Mouse (Mus musculus) heart, postnatal 0 days (tissue): Measurements from ENCODE around the gene Tmprss9. TPM values are rescaled to one million over a fixed set of nuclear protein-coding genes. Genes with fewer than 3 reads are reported as not detected.

ENCODE experiments used
- ATAC-seq: fragments of 200-750 bp; cut with Nextera tagmentation; 2 replicates; pipeline ENCODE4 v1.8.0; 2017; ENCODE audit warnings: low read depth, moderate number of reproducible peaks, moderate library complexity; ENCODE audit not compliant: insufficient read depth
- DNase-seq: peaks from one replicate; pipeline ENCODE4 v3.0.0-alpha.2; 2016; ENCODE audit warnings: low spot score
- H3K27ac ChIP-seq: fragments of 300-500 bp; sonication (generic); 2 replicates; pipeline ENCODE4 v1.5.1; 2014; ENCODE audit warnings: low read depth, mild to moderate bottlenecking
- H3K27me3 ChIP-seq: fragments of 300-500 bp; sonication (generic); 2 replicates; pipeline ENCODE4 v1.6.1; 2014; ENCODE audit warnings: low read length, mixed read lengths; ENCODE audit not compliant: control insufficient read depth, insufficient read depth
- H3K36me3 ChIP-seq: fragments of 300-500 bp; sonication (generic); replicated peaks from 2 replicates; pipeline ENCODE4 v1.6.1; 2014; ENCODE audit warnings: low read length, mixed read lengths; ENCODE audit not compliant: control insufficient read depth, insufficient read depth
- H3K4me1 ChIP-seq: fragments of 300-500 bp; sonication (generic); 2 replicates; pipeline ENCODE4 v1.6.1; 2014; ENCODE audit warnings: antibody characterized with exemption; ENCODE audit not compliant: control insufficient read depth, insufficient read depth
- H3K4me2 ChIP-seq: fragments of 300-500 bp; sonication (generic); 2 replicates; pipeline ENCODE4 v1.6.1; 2014; ENCODE audit warnings: low read depth, mild to moderate bottlenecking, low read length, moderate library complexity
- H3K4me3 ChIP-seq: fragments of 300-500 bp; sonication (generic); 2 replicates; pipeline ENCODE4 v1.5.1; 2014; ENCODE audit warnings: low read depth, low read length
- H3K9ac ChIP-seq: fragments of 300-500 bp; sonication (generic); replicated peaks from 2 replicates; pipeline ENCODE4 v1.6.1; 2014; ENCODE audit warnings: low read depth, low read length, mixed read lengths
- H3K9me3 ChIP-seq: fragments of 300-500 bp; sonication (generic); replicated peaks from 2 replicates; pipeline ENCODE4 v1.6.1; 2016; ENCODE audit warnings: low read length; ENCODE audit not compliant: control insufficient read depth
- CTCF ChIP-seq: IDR thresholded peaks from 2 replicates; pipeline ENCODE4 v1.5.1; 2016; ENCODE audit warnings: antibody characterized with exemption, control low read depth, low read depth
- EP300 ChIP-seq: IDR thresholded peaks from 2 replicates; pipeline ENCODE4 v1.6.1; 2016; ENCODE audit warnings: antibody characterized with exemption, low read depth
- WGBS: fragments of 180-500 bp; shearing (Covaris S2); extraction: QIAGEN DNeasy Blood & Tissue Kit; methylation state at CpG from one replicate; pipeline ENCODE4 v1.1.7; 2014; 5-methylcytosine and 5-hydroxymethylcytosine counted together
- polyA plus RNA-seq: library from polyadenylated mRNA; unstranded; fragments of >200 nt; fragmentation: Nextera tagmentation; extraction: Ambion mirVana; gene quantifications from 2 replicates; pipeline ENCODE4 v1.2.1, GENCODE M21; 2015
- total RNA-seq: library from RNA; depleted of rRNA; stranded (reverse); fragments of >200 nt; gene quantifications from 2 replicates; pipeline ENCODE4 v1.2.3, GENCODE M21; 2014; ENCODE audit warnings: low replicate concordance

Tmprss9 gene
- total and polyA plus RNA-seq, 2 experiments from 2014 or later = not detected

GRCm38 (mm10) chr10:80933421-80933979, 61.9 kb downstream of the Tmprss9 start:
- H3K4me1 ChIP-seq = peaks cover 62% of the 10 kb centered on the region

GRCm38 (mm10) chr10:80934136-80934985, 62.7 kb downstream of the Tmprss9 start:
- Histone ChIP-seq H3K36me3 (no peaks in the 10 kb centered on the region), H3K9me3 (no peaks in the 10 kb centered on the region), H3K4me3 (no peak overlapping the region), H3K4me2 (no peak overlapping the region), H3K4me1 (peaks cover 65% of the 10 kb centered on the region), H3K27me3 (no peaks in the 10 kb centered on the region), H3K27ac (no peak overlapping the region), H3K9ac (no peak overlapping the region)
- WGBS = 63% methylated on average over 14 of the region's 14 CpGs
- TF ChIP-seq EP300 = no peak
- TF ChIP-seq CTCF = no peak
- ATAC-seq (no peak), DNase-seq (no peak)

More at GRCm38 (mm10) chr10:80933421-80933979, 61.9 kb downstream of the Tmprss9 start:
- DNase-seq = no peak
- no peaks in the 10 kb centered on the region for H3K27me3 ChIP-seq
- no peak for ATAC-seq
- H3K36me3 ChIP-seq = no peaks in the 10 kb centered on the region
- H3K9me3 ChIP-seq = no peaks in the 10 kb centered on the region
- H3K9ac ChIP-seq = no peak overlapping the region
- WGBS = 6% methylated on average over 21 of the region's 21 CpGs
- peak overlapping the region; percentile 76 for H3K4me2 ChIP-seq
- TF ChIP-seq CTCF (no peak), EP300 (no peak)
- H3K27ac ChIP-seq = no peak overlapping the region
- H3K4me3 ChIP-seq = peak overlapping the region; percentile 66; the same call in 1 of the 2 replicates

DNA sequence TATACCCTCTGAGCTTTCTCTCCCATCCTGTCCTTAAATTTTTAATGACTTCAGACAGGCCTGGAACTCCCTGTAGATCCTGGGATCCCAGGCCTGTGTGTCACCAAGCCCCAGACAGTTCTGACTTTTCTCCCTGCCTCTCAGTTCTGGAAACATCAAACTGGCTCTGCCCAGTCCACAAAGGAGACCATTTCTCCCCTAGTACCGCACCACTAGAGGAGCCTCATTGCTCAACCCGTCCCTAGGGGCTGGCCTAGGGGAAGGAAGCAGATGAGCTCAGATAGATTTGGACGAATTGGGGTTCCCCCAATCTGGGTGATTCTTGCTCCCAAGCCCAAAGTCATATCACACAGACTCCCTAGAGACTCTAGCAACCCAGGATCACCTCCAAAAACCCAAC, 63.6 kb downstream of the Tmprss9 start:
- no peaks in the 10 kb centered on the region for H3K9me3 ChIP-seq
- WGBS = 41% methylated on average over 3 of the region's 3 CpGs
- no peak overlapping the region for H3K27ac ChIP-seq
- TF ChIP-seq CTCF = no peak
- no peak for TF ChIP-seq EP300
- H3K4me3 ChIP-seq = no peak overlapping the region
- ATAC-seq (no peak), DNase-seq (no peak)
- H3K4me1 ChIP-seq = peaks cover 72% of the 10 kb centered on the region
- peak overlapping the region; percentile 72; the same call in 1 of the 2 replicates for H3K4me2 ChIP-seq
- H3K27me3 ChIP-seq = no peaks in the 10 kb centered on the region
- H3K36me3 ChIP-seq = no peaks in the 10 kb centered on the region
- H3K9ac ChIP-seq = no peak overlapping the region

GRCm38 (mm10) chr10:80935698-80936097, 64.0 kb downstream of the Tmprss9 start:
- Histone ChIP-seq H3K4me1 (peaks cover 76% of the 10 kb centered on the region), H3K9ac (no peak overlapping the region), H3K27me3 (no peaks in the 10 kb centered on the region), H3K4me3 (no peak overlapping the region), H3K27ac (0 out of 2 replicates have a peak overlapping the region, but pooled peaks have one; percentile 40), H3K4me2 (peak overlapping the region; percentile 72), H3K36me3 (no peaks in the 10 kb centered on the region), H3K9me3 (no peaks in the 10 kb centered on the region)
- DNase-seq = no peak
- no peak for ATAC-seq
- WGBS = 13% methylated on average over 17 of the region's 17 CpGs
- no peak for TF ChIP-seq EP300
- TF ChIP-seq CTCF = no peak

DNA sequence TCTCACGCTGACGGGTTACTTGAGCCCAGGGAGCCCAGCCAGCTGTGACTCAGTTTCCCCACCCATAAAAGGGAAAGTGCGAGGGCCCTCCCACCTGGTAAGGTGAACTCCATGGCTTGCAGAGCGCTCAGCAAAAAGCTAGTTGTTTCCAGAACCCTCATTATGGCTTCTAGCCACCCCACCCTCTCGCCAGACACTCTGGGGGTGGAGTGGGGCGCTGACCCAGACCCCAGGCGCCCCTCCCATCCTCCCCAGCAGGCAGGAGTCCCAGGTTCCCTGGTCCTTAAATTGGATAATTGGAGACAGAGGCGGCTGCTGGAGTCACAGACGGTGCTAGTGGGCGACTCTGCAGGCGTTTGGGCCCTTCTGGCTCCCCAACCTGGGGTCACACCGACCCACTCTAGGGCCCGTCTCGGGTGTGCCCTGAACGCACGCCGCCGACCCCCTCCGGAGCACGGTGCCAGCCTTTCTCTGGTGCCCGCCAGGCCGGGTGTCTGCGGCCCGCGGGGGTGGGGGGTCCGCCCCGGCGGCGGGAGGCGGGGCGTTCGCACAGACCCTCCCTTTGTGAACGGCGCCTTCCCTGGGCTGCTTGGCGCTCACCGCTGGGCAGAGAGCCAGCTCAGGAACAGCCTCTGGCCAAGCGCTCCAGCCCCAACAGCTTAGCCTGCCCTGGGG, 64.6 kb downstream of the Tmprss9 start:
- Histone ChIP-seq H3K9me3 (no peaks in the 10 kb centered on the region), H3K27ac (0 out of 2 replicates have a peak overlapping the region, but pooled peaks have one; percentile 40), H3K4me1 (peaks cover 82% of the 10 kb centered on the region), H3K9ac (peak overlapping the region; percentile 52; the same call in 1 of the 2 replicates), H3K27me3 (no peaks in the 10 kb centered on the region), H3K36me3 (no peaks in the 10 kb centered on the region), H3K4me3 (peak overlapping the region; percentile 43), H3K4me2 (peak overlapping the region; percentile 72)
- DNase-seq (peak; percentile 51), ATAC-seq (no peak)
- TF ChIP-seq CTCF (no peak), EP300 (no peak)
- WGBS = 3% methylated on average over 37 of the region's 37 CpGs
